Mouse (Mus musculus) regulatory T cell (primary cell): Measurements from ENCODE around the gene Taf15.

Experiments
- in situ Hi-C: fragments of 300-600 bp; cut with MboI, MseI; formaldehyde crosslinking; loops from one replicate; pipeline ENCODE4 v1.15.1; 2025; ENCODE audit warnings: high pct_unique_total_duplicates

Gene Taf15

DNA sequence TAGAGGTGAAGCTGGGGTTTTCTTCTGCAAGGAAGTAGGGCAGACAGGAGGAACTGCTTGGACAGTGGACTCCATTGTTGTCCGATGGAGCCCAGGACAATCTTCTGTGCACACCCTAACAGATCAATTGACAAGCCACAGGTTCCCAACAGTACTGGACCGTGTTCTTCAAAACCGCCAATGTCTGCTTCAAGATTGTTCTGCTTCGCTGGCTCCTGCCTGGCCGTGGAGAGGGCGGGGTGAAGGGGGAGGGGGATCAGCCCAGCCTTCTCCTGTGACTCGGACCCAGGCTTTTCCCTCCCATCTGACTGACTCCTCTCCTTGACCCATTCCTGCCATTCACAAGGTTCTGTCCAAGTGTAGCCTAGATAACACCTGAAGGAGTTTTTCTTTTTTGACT is 15.6 kb upstream of the Taf15 start:
- in situ Hi-C loops: no loop called here

DNA sequence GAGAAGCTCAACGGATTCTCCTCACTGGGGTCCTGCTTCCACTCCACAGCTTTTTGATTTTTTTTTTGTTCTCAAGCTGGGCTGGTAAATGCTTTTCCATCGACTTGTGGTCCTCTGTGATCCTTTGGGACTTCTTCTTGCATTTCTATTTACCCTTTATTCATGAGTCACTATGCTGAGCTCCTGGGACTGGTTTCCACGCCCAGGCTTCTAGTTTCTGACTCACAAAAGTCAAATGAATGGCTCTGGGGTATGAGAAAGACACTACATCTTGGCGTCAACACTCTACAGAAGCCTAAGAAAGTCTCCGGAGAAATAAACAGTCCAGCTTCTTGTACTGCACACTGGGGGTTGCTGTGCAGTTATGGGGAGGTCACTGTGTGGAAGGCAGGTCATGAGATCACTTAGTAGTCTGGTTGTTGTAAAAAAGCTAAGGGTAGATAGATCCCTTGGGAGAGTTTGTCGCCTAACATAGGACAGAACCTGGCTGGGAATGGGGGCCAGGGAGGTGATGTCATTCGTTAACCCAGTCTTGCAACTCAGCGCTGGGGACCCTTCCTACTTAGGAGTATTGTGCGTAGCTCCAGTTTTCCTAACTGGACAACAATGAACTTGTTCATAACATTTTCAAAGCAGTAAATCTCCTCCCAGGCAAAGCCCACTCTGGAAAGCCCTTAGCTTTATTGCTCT is 14.8 kb upstream of the Taf15 start:
- in situ Hi-C loops: no loop called here

DNA sequence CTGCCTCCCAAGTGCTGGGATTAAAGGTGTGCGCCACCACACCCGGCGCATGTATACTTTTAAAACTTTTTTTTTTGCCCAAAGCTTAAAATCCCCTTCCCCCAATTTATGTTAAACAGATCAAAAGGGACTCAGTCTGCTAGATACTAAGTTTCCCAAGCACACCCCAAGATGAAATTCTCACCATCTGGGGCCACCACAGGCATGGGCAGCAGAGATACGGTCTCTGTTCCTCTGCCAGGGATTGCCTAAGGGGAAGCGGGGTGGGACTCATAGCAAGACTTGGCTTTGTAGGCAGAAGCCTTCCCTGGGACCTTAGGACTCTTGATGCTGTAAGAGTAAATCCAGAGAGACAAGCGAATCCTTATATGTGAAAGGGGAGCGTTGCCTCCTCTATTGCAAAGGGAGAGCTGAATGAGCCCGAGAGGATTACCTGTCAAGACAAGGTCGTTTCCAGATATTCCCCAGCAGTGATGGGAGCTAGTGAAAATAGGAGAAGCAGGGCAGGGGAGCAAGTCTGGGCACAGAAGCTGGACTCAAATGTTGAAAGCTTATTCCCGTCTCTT is 11.3 kb upstream of the Taf15 start:
- in situ Hi-C loops: no loop called here

DNA sequence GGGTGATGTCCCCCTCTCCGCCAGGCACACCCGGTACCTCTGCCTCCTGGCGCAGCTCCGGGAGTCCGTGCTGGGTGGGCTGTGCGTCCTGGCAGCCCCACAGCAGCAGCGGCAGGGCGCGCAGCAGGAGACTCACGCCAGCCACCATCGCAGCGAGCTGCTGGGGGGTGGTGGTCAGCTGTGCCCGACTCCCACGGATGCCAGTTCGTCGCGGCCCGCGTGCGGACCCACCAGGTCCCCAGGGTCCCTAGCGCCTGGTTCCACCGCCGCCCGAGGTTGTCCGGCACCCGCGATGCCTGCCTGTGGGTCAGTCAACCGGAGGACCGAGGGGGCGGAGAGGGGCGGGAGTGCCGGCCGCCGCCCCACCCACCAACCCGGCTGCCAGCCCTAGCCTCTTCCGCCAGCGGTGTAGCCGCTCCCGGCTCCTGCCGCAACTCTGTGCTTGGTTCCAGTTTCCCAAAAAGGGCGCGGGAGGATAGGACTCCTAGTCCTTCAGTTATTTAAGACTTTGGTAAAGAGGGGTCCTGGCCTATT is 10.1 kb upstream of the Taf15 start, which contains the start of gene Mmp28:
TSS of gene Mmp28 (minus strand) at position 361 of the 534 bp plus-strand sequence.
- in situ Hi-C loops: no loop called here

DNA sequence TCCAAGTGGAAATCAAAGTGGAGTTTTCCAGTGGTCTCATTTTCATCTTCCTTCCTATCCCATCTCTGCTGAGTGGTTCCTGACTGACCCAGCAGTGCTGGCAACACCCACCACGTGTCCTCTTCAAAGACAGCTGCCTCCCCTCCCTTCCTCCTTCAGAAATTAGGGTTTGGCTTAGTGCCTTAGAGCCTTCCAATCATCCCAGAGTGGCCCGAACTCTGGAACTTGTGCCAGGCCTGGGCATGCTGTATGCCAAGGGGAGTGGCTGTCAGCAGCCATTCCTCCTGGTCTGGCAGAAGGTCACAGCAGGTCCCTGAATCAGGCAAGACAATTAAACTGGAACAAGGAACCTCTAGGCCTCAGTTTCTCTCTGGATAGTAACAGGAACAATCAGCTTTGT is 6.9 kb upstream of the Taf15 start:
- in situ Hi-C loops: no loop called here

DNA sequence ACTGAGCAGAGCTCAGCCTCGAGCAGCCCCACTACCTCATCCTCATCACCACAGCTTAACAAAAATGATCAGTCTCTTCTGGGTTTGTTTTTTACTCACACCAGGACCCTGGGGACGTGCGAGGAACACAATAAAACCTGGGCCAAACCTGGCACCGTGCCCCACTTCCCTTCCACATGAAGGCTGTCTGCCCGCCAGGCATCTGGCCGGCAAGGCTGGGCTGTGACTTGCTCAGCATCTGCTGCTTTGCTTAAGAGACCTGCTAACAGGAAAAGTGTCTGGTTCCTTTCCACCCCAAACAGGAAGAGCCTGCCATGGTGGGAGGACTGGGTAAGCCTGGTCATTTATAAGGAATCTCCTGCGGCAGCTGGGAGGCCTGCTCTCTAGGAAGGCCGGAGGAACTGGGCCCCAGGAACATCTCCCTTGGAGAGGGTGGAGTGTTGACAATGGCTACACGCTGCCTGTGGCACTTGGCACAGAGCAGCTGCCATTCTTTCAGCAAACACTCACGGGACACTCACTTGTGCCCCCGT is 5.7 kb upstream of the Taf15 start:
- in situ Hi-C loops: no loop called here

DNA sequence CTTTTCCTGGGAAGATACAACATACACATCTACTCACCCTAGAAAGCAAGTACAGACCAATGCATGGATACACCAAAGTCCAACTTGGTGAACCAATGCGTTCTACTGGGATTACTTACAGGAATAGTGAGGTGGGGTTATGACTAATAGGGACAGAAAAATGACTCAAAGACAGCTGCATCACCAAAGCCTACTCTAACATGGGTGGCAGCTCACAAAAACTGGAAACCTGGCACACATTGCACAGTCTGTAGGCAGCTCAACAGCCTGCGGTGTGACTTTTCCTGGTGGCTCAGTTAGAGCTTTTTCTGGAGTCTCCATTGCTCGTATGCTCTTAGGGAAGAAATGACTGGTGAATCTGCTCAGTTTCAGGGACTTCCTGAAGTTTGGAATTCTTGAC is 4.1 kb upstream of the Taf15 start:
- in situ Hi-C loops: no loop called here

DNA sequence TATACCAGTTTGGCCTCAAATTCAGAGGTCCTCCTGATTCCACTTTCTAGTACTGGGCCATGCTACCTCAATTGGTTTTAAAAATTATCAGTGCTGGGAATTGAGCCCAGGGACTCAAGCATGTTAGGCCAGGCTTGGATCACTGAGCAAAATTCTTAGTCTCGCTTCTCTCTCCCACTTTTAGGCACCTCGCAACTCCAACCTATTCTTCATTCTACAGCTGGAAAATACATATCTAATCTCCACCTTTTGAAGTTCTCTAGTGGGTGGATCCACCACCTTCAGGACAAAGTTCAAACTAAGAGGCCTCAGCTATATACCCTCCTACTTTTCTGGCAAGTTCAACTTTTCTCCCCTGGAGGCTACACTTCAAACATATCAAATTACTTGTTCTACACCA is 1.1 kb upstream of the Taf15 start:
- in situ Hi-C loops: no loop called here

DNA sequence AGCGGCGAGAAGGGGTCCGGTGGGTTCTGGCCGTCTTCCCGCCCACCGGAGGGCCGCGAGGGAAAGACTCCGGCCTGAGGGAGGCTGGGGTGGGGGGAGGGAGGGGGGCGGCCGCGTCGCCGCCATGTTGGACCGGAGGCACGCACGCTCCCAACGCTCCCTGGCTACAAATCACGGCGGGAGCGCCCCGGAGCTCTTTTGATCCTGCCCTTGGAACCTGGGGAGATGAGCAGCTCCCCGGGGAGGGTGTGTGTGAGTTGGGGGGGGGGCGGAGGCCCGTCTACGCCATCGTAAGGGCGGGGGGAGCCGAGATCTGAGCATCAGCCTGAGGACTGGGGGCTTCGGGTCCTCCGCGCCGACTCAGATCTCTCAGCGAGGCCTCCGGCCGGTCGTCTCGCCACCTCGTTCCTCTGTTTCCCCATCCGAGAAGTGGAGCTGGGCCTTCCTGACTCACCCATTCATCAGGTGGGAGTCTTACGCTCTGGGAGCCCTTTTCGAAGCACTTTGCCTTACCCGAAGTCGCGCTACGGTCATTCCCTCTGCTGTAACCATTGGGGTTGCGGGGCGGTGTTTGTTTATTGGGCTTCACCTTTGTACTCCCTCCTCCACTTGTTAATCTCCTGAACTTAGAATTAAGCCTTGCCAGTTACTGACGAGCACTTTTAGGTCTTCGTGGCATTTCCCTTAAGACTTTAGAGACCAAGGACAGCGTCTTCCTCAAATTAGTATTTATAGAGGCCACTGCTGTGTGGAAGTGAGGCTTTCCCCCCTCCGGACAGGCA is 540 bp downstream of the Taf15 start:
- in situ Hi-C loops: no loop called here

DNA sequence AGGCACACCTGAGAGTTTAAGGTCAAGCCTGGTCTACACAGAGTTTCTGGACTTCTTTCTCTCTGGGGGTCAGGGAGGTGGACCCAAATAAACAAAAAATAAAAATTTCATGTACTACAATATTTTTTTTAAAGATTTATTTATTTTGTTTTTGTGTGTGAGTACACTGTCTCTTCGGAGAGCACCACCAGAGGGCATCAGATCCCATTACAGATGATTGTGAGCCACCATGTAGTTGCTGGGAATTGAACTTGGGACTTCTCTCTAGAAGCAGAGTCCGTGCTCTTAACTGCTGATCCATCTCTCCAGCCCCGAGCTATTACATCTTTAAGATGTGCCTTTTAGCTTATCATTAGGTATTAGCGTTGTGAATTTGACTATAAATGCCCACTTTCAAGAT is 18.6 kb downstream of the Taf15 start:
- in situ Hi-C loops: no loop called here

DNA sequence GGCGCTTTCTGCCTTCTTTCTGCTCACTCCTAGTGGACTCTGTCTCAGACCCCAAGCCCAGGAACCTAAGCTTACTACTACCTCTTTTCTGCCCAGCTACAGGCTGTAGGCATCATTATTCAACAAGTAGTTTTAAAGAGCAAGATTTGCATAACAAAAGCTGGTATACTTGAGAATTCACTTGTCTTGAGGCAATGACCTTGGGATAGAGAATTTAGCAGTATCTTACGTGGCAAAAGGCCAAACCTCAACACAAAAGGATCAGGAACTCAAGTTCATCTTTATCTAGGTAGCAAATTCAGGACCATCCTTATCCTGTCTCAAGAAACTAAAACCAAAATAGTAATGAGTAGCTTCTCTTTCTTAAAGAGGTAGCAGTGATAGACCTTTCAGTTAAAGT is 22.7 kb downstream of the Taf15 start:
- in situ Hi-C loops: no loop called here

DNA sequence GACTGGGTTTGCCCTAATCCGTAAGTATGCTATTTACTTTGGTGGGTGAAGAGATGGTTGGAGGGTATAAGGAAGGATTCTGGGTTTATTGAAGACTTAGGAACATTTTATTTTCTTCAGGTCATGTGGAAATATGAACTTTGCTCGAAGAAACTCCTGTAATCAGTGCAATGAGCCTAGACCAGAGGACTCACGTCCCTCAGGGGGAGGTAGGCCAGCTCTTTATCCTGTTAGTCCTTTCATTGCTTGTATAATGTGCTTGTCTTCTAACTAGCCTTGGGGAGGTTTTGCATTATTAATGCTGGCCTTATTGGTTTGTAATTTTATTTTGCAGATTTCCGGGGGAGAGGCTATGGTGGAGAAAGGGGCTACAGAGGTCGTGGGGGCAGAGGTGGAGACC is 31.4 kb downstream of the Taf15 start:
- in situ Hi-C loops: loop anchor here (10.0 kb wide), 1 partner anchor 160 kb away; no protein-coding TSS in a partner anchor

DNA sequence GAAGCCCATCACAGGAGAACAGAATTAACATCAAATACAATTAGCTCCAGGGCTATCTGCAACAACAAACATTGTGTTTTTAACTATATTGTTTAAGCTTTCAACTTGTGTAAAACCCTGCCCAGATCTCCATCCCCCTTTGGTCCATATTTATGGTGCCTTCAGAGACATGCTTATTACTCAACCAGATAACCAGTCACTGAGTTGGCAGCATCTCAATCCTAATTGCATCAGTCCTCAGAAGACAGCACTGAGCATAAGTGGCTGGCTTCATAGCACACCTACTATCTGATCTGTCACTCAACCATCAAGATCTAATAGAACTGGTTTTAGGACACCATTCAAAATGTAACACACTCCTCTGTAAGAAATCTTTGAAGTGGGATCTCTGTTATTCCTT is 36.6 kb downstream of the Taf15 start:
- in situ Hi-C loops: loop anchor here (10.0 kb wide), 1 partner anchor 165 kb away; no protein-coding TSS in a partner anchor

DNA sequence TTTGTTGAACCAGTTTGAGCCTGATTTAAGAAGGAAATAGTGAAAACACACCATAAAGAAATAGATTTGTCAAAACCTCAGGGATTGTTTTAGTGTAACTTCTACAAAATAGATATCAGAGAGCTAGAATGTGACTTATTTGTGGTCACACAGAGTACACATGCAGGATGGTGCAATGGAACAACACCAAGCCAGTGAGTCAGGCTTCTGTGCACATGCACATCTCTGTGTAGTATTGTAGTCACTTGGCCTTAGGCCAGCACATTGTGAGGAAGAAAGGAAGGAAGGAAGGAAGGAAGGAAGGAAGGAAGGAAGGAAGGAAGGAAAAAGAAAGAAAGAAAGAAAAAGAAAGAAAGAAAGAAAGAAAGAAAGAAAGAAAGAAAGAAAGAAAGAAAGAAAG is 44.3 kb downstream of the Taf15 start:
- in situ Hi-C loops: no loop called here

DNA sequence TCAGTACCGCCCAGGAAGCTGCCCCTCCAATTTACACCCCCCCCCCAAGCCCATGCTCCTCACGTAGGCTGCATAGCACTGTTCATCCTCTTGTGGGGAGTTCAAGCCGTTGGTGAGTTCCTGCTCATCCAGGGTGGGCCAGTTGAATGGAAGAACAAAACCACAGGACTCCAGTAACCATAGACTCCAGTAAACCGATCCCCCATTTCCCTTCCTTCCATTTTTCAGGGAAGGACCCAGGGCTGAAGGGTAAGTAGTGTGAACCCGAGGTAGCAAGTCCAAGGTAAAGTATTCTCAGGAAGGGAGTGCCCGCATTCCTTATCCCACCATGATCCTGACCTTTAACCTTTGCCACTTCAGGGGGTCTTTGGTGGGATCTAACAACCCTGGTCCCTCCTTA is 45.5 kb downstream of the Taf15 start:
- in situ Hi-C loops: no loop called here

DNA sequence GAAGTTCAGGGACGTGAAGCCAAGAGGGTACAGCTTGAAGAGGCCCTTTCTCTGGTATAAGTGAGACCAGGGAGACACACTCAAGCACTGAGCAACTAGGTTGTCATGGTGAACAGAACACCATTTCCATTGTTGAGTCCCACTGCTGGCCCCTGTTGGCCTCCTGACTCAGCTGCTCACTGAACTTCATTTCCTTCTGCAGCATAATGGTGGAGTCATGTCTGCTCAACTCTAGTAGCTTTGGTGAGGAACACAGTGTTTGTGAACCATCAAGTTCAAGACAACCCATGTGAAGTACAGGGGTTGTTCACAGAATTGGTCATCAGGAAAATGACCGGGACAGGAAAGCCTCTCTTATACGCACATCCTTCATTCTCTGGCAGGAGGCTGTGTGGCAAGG is 49.2 kb downstream of the Taf15 start, which contains the start of gene Heatr9:
TSS of gene Heatr9 (minus strand) at position 101 of the 400 bp plus-strand sequence.
- in situ Hi-C loops: no loop called here

DNA sequence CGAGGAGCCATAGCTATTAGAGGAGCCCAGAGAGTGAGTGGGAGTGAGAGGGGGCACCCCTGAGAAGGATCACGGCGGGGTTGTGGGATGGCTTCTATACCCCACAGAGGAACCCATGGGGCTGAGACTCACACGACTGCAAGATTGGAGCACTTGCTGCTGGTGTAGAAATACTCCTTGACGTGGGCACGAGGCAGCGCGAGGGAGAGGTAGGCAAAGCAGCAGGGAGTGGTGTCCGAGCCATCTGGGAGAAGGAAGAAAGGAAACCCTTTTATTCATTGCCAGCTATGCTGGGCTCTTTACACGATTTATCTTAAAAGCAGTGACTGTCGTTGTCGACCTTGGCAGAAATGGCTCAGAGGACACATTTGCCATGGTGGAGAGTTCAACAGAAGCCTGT is 56.1 kb downstream of the Taf15 start:
- in situ Hi-C loops: no loop called here

DNA sequence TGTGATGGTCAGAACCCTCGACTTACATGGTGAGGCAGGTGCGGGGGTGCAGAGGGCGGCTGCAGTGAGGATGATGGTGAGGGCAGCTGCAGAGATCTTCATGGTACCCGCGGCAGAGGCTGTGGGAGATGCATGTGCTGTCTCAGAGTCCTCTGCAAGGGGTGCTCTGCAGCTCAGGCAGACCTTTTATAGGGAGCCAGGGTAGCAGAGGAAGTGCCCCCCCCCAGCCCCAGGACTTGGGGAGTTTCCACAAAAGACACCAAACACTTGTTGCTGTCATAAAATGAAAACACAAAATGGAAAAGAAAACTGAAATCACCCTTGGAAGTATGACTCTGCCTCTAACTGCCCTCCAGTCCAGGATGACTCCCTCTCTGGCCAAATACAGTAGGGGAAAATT is 57.5 kb downstream of the Taf15 start, which contains the start of gene Ccl5:
TSS of gene Ccl5 (minus strand) at position 159 of the 400 bp plus-strand sequence.
- in situ Hi-C loops: no loop called here

DNA sequence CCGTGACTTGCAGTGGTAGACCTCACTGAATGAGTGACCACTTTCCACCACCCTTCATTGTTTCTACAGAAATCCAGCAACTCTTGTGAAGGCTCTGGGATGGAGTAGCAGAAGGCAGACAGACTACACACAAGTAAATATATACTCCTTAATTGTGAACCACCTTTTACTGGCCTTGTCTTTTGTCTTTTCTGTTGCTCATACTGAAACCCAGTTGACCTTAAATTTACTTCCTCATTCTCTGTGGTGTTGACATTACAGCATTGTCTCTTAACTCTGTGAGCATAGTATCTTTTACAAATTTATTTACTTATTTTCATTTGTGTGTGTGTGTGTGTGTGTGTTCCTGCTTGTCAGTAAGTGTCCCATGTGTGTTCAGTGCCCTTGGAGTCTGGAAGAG is 60.3 kb downstream of the Taf15 start:
- in situ Hi-C loops: no loop called here

DNA sequence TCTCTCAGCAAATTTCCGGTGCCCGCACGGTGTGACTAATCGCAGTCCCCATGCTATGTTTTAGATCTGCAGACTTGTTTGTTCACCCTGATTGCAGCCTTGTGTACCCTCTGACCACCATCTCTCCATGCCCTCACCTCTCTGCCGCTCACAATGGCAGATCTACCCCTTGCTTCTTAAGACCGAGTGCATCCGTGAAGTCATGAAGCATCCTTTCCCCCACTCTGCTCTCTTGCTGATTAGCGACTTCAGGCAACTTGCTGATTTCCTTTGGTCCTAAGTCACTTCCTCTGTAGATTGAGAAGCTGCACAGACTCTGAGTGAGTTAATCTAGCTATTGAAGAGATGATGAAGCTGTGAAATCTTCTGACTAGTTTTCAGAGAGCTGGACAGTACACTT is 61.3 kb downstream of the Taf15 start:
- in situ Hi-C loops: no loop called here

DNA sequence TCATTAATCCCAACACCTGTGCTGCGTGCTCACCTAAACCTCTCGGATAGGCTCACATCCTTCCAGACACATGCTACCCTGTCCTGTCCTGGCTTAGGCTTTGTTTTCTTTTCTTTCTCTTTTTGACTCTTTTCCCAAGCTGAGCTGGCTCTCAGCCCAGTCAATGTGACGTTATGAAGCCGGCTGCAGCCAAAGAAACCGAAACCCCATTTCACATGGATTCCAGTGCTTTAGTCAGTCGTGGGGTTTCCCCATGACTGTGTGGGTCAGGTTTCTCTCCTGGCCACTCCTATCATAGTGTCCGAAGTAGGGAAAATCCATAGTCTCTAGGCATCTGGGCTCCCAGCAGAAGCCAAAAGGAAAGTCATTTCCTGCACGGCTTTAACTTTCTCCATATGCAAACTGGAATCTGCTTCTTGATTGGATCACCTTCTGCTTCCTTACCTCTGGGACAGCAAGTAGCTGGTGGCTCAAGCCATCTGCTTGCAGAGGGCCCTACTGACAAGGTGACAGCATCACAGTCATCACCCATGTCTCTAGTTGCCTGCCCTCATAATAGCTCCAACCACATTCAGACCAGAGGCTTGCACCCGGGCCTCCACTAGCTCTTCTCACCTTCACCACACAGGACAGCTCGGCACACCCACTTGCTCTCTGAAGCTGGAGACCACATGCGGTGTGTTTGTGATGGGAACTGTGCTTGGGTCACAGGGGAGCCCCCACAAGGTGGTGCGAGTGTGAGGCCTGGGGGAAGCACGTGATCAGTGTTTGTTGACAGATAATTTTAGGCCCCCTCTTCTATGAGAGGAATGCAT is 61.9 kb downstream of the Taf15 start:
- in situ Hi-C loops: no loop called here
